Mouse (Mus musculus) lung, adult 2 months (tissue): ENCODE measurements around the gene Itga3.

Source experiments
- CTCF ChIP-seq: fragments of 200-500 bp; IDR thresholded peaks from 2 replicates; pipeline ENCODE4 v1.5.1; 2011; ENCODE audit warnings: mild to moderate bottlenecking, low read length, control low read depth; ENCODE audit not compliant: insufficient read depth
- POLR2A ChIP-seq: fragments of 200-500 bp; IDR thresholded peaks from 2 replicates; pipeline ENCODE4 v1.6.1; 2011; ENCODE audit warnings: low read depth, mild to moderate bottlenecking, control low read depth, low read length, borderline replicate concordance; ENCODE audit errors: extremely low read depth

DNA sequence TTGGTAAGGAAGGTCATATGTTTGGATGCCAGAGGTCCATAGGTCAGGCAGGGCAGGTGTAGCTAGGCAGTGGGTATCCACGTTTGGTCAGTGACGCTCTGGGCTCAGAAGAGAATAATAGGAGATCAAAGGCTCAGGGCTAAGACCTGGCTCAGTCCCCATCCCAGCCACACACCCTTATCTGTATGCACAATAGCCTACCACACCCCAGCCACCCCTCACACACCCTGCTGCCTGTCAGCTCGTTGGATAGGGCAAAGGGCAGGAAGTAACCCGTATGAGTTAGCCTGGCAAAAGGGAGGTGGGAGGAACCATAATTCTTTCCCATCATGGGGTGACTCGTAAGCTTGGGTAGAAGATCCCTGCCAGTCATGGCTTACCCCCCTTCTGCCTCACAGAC, 79.0 kb downstream of the Itga3 start:
- no peak for TF ChIP-seq CTCF
- no peak for TF ChIP-seq POLR2A
